In genomic region chr9:5270884-5271283, GRCm38 (mm10) we compare ENCODE assay signal across 23 mouse cellular contexts. TPM values are rescaled to one million over a fixed set of nuclear protein-coding genes. Genes with fewer than 3 reads are reported as not detected.
DNase-seq lines count a peak whose midpoint lies in the region; ATAC-seq lines count a peak whose summit lies in the region.
"Had no signal": no experiment of that assay in that cellular context is flagged by ENCODE, and none has a peak within 500 bp of the region (broad histone marks: within the 10 kb centered on the region; RNA-seq: fewer than 3 reads in every experiment).

No protein-coding gene starts in this region.

- H3K27me3 ChIP-seq in kidney, embryonic 16.5 days (ENCODE audit: insufficient read depth, low read length) = no peaks in the 10 kb centered on the region
- H3K27me3 ChIP-seq in midbrain, embryonic 16.5 days (ENCODE audit: control insufficient read depth, insufficient read depth, low read depth, low read length) = no peaks in the 10 kb centered on the region
- H3K27me3 ChIP-seq: embryonic facial prominence, embryonic 12.5 days; embryonic facial prominence, embryonic 15.5 days; hindbrain, embryonic 12.5 days; hindbrain, embryonic 15.5 days; intestine, embryonic 15.5 days had no signal

- H3K4me1 ChIP-seq in kidney, embryonic 16.5 days (ENCODE audit: insufficient read depth, low read length) = 0 out of 2 replicates have a peak, but pooled peaks cover 2% of the 10 kb centered on the region
- H3K4me1 ChIP-seq in midbrain, embryonic 16.5 days (ENCODE audit: control insufficient read depth, insufficient read depth, low read length) = no peaks in the 10 kb centered on the region
- H3K4me1 ChIP-seq: embryonic facial prominence, embryonic 12.5 days; embryonic facial prominence, embryonic 15.5 days; hindbrain, embryonic 12.5 days; hindbrain, embryonic 15.5 days had no signal

- H3K9ac ChIP-seq in kidney, embryonic 16.5 days (replicated peaks; ENCODE audit: low read length) = no peak overlapping the region
- H3K9ac ChIP-seq in midbrain, embryonic 16.5 days (ENCODE audit: low read depth, low read length) = no peak overlapping the region
- H3K9ac ChIP-seq: embryonic facial prominence, embryonic 12.5 days; embryonic facial prominence, embryonic 15.5 days; hindbrain, embryonic 12.5 days; hindbrain, embryonic 15.5 days; intestine, embryonic 15.5 days had no signal

- no peak overlapping the region for H3K4me3 ChIP-seq in kidney, embryonic 16.5 days (ENCODE audit: low read length)
- H3K4me3 ChIP-seq in midbrain, embryonic 16.5 days (ENCODE audit: low read depth, low read length) = no peak overlapping the region
- H3K4me3 ChIP-seq: embryonic facial prominence, embryonic 12.5 days; embryonic facial prominence, embryonic 15.5 days; hindbrain, embryonic 12.5 days; hindbrain, embryonic 15.5 days; intestine, embryonic 15.5 days had no signal

- H3K36me3 ChIP-seq in kidney, embryonic 16.5 days (ENCODE audit: insufficient read depth, low read length) = no peaks in the 10 kb centered on the region
- H3K36me3 ChIP-seq in midbrain, embryonic 16.5 days (ENCODE audit: control insufficient read depth, insufficient read depth, low read length) = no peaks in the 10 kb centered on the region
- H3K36me3 ChIP-seq: embryonic facial prominence, embryonic 12.5 days; embryonic facial prominence, embryonic 15.5 days; hindbrain, embryonic 12.5 days; hindbrain, embryonic 15.5 days; intestine, embryonic 15.5 days had no signal

- no peak overlapping the region for H3K27ac ChIP-seq in kidney, embryonic 16.5 days (ENCODE audit: low read length)
- H3K27ac ChIP-seq in midbrain, embryonic 16.5 days (ENCODE audit: low read length) = no peak overlapping the region
- H3K27ac ChIP-seq: embryonic facial prominence, embryonic 12.5 days; embryonic facial prominence, embryonic 15.5 days; hindbrain, embryonic 12.5 days; hindbrain, embryonic 15.5 days; intestine, embryonic 15.5 days had no signal

- peak; percentile 27 for DNase-seq in heart, adult 11 months
- no peak for DNase-seq in heart, adult 18-20 months
- no peak for DNase-seq in kidney, postnatal 14 days
- peak; percentile 18 for DNase-seq in forelimb bud, embryonic 11.5 days (ENCODE audit: low read depth, low spot score)
- DNase-seq in left cerebral cortex, postnatal 14 days (ENCODE audit: low spot score in 2 of 2) = no peak
- DNase-seq in adrenal gland, adult 8-10 months = no peak
- DNase-seq: adrenal gland, postnatal 10 days; adrenal gland, postnatal 36 days; cerebellum, adult 11 months; cerebellum, adult 2 months; cerebellum, adult 9-11 months; cerebellum, postnatal 25 days; gastrocnemius, postnatal 10 days; kidney, adult 11 months had no signal

- H3K4me2 ChIP-seq in kidney, embryonic 16.5 days (replicated peaks; ENCODE audit: low read depth, low read length) = no peak overlapping the region
- no peak overlapping the region for H3K4me2 ChIP-seq in midbrain, embryonic 16.5 days (ENCODE audit: low read length)
- H3K4me2 ChIP-seq: embryonic facial prominence, embryonic 12.5 days; embryonic facial prominence, embryonic 15.5 days; hindbrain, embryonic 12.5 days; hindbrain, embryonic 15.5 days; intestine, embryonic 15.5 days had no signal

- peak; percentile 12; the same call in 1 of the 2 replicates for ATAC-seq in kidney, embryonic 16.5 days (ENCODE audit: low FRiP score, low TSS enrichment)
- ATAC-seq in midbrain, embryonic 16.5 days = no peak
- ATAC-seq: forebrain, embryonic 14.5 days; intestine, embryonic 15.5 days had no signal

- intact Hi-C loops in left cerebral cortex, postnatal 14 days (cut with DNase I) = no loop called here

- H3K9me3 ChIP-seq in kidney, embryonic 16.5 days (ENCODE audit: low read length) = no peaks in the 10 kb centered on the region
- H3K9me3 ChIP-seq in midbrain, embryonic 16.5 days (replicated peaks; ENCODE audit: control insufficient read depth, low read length, poor library complexity, severe bottlenecking) = no peaks in the 10 kb centered on the region
- H3K9me3 ChIP-seq: embryonic facial prominence, embryonic 12.5 days; embryonic facial prominence, embryonic 15.5 days; hindbrain, embryonic 12.5 days; hindbrain, embryonic 15.5 days; intestine, embryonic 15.5 days had no signal

- 47% methylated on average over 1 of the region's 1 CpGs for WGBS in kidney, embryonic 16.5 days
- 83% methylated on average over 1 of the region's 1 CpGs for WGBS in midbrain, embryonic 16.5 days

RNA-seq across cellular contexts. Expression of gene Casp1, which starts 27.4 kb away (rescaled TPM):
- 1 to 10 TPM; 1.5 to 1.6 TPM for total RNA-seq in heart, adult 18-20 months (2021)
- 0.91 and 0.99 TPM in 2 replicates for polyA plus RNA-seq in kidney, embryonic 16.5 days (2015; fragmentation: Nextera tagmentation; extraction: Ambion mirVana)
- 0.51 and 0.68 TPM in 2 replicates for polyA plus RNA-seq in midbrain, embryonic 16.5 days (2015; fragmentation: Nextera tagmentation; extraction: Ambion mirVana)
- 1 to 10 TPM in 1 of 2 experiments, under 1 TPM in 1; 0.77 to 1.3 TPM for total RNA-seq in left cerebral cortex, postnatal 14 days (2021)
- total RNA-seq in adrenal gland, adult 8-10 months (2022) = 1 to 10 TPM; 3.9 to 7.0 (median 4.6) TPM

RNA-seq across cellular contexts. Expression of gene Casp4, which starts 37.7 kb away (rescaled TPM):
- total RNA-seq in heart, adult 18-20 months (2021) = 1 to 10 TPM; 3.0 TPM
- polyA plus RNA-seq in kidney, embryonic 16.5 days (2015; fragmentation: Nextera tagmentation; extraction: Ambion mirVana) = 3.8 and 4.2 TPM in 2 replicates
- polyA plus RNA-seq in midbrain, embryonic 16.5 days (2015; fragmentation: Nextera tagmentation; extraction: Ambion mirVana) = 0.21 and 0.46 TPM in 2 replicates
- total RNA-seq in left cerebral cortex, postnatal 14 days (2021) = 1 to 10 TPM in 1 of 2 experiments, under 1 TPM in 1; 0.17 to 1.5 TPM
- 1 to 10 TPM; 4.6 to 8.6 (median 5.0) TPM for total RNA-seq in adrenal gland, adult 8-10 months (2022)
- polyA plus RNA-seq: forebrain, embryonic 11.5 days; hindbrain, embryonic 12.5 days had no signal

Comparison
In these comparisons a context has a peak if more than half of its experiments do, and no peak if none do; other contexts are left out.
1. DNase-seq: peak in heart, adult 11 months (single experiment) and forelimb bud, embryonic 11.5 days (single experiment); none in heart, adult 18-20 months (0 of 2), kidney, postnatal 14 days (single experiment), left cerebral cortex, postnatal 14 days (0 of 2) and adrenal gland, adult 8-10 months (single experiment).